Mouse (Mus musculus) C2C12 (cell line): ENCODE data around the gene Fnip1.

Source experiments
- CEBPB ChIP-seq: IDR thresholded peaks from one replicate; pipeline ENCODE4 v1.6.1; 2011; ENCODE audit warnings: low read depth, mild to moderate bottlenecking, control low read depth, moderate library complexity
- CTCF ChIP-seq: IDR thresholded peaks from one replicate; pipeline ENCODE4 v1.5.1; 2011; ENCODE audit not compliant: control insufficient read depth, insufficient read depth, insufficient read length
- MAX ChIP-seq: IDR thresholded peaks from one replicate; pipeline ENCODE4 v1.6.1; 2011; ENCODE audit warnings: mild to moderate bottlenecking, control low read depth

GRCm38 (mm10) chr11:54438366-54438781, 375 bp downstream of the Fnip1 start:
- TF ChIP-seq MAX (no peak), CTCF (no peak), CEBPB (no peak)
